Mouse (Mus musculus) retina, postnatal 7 days (tissue): Measurements from ENCODE around the gene 1700113H08Rik.

Experiments used
- DNase-seq: peaks from one replicate; pipeline ENCODE4 v3.0.0-alpha.2; 2012; ENCODE audit warnings: low read depth, low spot score

Gene 1700113H08Rik

DNA sequence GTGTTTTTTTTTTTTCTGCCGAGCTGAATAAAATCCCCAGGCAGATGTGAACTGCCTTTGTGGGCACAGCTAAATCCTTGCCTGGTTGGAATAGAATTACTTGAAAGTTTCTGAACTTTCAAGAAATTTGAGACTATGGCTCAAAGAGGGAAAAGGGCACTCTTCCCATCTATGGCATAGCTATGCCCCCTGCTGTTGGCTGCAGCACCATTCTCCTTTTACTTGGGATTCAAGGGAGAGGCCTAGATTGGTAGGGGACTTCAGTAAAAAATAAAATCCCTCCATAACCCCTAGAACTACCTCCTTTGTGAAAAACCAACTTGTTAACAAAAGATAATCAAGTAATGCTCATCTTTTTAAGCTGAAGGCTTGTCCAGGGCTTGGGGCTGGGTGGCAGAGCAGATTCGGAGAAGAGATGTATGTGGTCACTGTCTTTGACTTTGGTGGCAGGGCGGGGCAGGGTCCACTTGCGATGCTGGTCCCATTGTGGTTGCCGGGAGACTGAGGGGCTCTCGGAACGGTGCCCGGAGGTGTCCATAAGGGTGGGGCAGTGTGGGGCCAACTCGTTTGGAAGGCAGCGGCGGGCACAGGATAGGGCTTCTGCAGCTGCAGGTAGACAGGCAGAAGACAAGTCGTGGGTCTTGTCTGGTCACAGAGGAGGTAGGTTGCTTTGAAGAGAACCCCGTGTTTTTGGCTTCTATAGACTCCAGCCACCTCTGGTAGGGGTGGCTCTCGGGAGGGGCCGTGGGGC is at the start of gene 1700113H08Rik:
Gene 1700113H08Rik (plus strand): TSS at position 546 of the 751 bp plus-strand sequence.
- no peak for DNase-seq

DNA sequence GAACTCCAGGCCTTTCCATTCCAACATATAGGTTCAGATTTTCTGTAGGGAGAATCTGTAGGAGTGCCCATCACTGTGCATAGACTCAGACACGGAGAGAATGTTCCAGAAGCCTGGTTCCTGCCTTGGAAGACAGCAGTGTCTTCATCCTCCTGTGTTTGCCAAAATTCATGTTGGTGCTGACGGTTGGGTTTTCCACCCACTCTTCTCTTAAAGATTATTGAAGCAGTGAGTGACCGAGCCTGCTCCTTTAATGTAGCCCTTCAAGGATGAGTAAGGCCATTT is 49.7 kb upstream of the 1700113H08Rik start:
- DNase-seq, result no peak

DNA sequence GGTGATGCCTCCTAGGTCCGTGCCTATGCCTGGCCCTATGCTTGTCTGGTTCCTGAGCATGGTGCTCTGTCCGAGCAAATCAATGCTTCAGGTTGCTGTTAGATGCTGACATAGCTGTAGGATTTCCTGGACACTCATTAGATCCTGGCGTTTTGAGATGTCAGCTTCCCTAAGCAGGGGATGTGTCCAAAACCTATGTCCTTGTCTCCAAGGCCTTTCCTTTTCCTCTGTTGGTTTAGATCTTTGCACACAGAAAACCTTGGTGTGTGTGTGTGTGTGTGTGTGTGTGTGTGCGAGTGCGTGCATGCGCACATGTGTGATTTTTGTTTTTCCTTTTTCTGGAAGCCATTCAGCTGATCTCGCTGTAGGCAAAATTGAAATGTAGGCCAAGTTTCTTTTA is 45.8 kb upstream of the 1700113H08Rik start:
- DNase-seq, result no peak

DNA sequence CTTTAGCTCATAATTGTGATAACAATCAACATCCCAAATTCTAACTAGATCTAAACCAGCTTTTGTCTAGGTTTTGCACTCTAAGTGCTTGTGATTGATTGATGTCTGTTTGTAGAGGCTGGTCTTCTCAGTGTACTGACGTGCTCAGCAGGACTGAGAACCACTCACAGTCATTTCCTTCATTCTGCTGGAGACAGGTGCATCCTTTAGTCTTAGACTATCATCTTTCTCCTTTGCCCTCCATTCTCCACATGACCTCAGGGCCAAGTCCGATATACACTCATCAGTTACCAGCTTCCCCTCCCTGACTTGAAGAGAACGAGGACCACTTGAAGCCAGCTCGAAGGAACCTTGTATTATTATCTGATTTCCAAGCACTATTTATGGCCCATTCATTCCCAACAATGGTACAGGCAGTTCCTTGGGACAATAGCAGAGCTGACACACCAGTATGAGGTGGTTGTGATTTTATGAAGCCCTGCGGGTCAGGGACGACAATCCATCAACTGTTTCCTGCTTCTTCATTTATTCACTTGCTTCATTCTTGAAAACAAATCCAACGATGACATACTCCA is 43.4 kb upstream of the 1700113H08Rik start:
- DNase-seq, result no peak

DNA sequence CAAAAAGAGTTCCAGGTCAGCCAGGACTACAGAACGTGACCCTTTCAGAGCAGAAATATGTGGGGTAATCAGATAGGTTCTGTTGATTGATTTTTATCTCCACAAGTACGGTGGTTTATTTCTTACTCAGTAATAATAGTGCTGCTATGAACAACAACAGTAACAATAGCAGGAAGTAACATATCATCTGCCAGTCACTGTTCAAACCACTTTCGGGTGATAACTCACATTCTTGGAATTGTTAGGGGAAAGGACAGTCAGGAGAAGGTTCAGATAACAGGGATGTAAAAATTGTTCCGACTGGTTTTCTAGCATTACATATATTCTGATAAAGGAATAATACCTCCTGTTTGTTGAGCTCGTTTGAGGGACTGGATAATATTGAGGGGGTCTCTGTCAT is 42.4 kb upstream of the 1700113H08Rik start:
- no peak for DNase-seq

DNA sequence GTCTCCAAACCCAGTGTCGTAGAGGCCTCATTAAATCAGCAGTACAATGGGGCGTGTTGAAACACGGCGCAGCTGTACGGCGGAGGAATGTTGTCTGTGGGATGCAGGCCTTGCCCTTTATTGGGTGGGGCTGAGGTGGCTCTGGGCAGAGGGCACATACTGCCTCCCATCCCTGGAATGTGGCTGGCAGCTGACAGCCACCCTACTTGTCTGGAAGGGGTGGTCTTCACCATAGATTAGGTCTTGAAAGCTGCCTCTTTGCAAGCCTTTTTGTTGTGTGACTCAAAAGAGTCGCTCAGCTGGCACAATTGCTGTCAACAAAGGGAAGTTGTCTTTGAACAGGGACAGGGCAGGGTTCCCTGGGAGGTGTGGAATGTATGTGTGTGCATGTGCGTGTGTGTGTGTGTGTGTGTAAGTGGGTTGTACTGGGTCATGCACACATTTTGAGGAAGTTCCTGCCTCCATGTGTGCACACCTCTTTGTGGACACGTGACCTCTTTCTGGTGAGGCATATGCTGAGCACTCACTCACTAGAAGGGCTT is 41.6 kb upstream of the 1700113H08Rik start:
- DNase-seq, result no peak

DNA sequence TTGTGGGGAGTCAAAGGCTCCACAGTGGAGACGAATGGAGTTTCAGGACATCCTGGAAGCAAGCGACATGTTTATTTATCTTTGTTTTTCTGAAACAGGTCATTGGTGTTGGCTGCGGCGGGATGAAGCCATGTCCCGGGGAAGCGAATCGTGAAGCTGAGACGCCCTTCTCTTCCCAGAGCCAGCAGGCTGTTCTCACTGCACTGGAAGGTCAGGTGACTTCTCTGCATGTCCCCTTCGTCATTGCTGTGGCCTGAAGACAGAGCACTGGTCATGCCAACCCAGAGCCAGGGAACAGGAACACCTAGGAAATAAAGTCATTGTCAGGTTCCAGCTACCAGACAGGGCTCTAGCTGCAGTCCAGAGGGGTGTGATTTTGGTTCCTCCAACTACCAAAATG is 39.0 kb upstream of the 1700113H08Rik start:
- no peak for DNase-seq

DNA sequence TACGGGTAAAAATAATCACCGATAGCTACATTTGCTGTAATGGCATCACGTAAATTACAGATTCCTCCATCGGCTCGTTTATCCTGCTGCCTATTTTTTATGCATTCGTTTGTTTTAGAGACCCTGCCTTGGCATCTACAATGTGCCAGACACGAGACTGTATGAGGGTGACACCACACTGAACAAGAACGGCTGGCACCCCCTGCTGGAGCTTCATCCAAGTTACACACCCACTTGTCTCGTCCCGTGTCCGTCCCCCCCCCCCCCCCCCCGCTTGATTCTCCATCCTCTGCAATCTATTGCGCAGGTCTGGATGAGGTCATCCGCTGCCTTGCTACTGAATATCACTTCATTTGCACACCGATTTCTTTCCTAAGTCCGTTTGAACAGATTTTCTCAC is 37.1 kb upstream of the 1700113H08Rik start:
- no peak for DNase-seq

DNA sequence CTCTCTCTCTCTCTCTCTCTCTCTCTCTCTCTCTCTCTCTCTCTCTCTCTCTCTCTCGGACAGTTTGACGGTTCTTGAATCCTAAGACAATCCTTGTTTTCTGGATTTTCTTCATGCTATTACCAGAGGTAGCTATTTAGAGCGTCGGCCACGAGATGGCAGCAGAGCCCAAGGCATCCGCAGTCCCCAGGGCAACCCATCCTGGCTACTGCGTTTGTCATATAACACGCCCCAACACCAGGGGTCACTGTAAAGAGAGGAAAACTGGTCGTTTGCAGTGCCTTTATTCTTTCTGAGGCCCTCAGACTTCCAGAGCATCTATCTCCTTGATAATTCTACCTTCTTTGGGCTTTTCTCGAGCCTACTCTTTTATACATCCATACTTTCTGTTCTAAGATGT is 33.0 kb upstream of the 1700113H08Rik start:
- peak; percentile 86 for DNase-seq

DNA sequence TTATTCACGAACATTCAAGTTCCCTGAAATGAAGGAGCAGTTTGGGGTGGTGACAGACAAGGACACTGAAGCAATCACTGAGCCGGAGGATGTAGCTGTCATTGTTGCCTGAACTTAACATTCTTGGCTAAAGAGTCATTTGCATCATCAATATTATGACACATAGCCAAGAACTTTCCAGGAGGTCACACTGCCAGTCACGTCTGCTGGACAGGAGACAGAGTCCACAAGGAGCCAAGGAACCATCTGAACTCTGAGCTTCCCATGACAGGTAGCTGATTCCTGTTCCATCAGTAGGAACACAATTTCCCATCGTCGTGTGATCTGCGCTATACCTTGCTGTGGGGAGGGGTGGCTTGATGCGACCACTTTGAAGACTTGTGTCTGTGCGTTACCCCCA is 25.1 kb upstream of the 1700113H08Rik start:
- DNase-seq, result no peak

DNA sequence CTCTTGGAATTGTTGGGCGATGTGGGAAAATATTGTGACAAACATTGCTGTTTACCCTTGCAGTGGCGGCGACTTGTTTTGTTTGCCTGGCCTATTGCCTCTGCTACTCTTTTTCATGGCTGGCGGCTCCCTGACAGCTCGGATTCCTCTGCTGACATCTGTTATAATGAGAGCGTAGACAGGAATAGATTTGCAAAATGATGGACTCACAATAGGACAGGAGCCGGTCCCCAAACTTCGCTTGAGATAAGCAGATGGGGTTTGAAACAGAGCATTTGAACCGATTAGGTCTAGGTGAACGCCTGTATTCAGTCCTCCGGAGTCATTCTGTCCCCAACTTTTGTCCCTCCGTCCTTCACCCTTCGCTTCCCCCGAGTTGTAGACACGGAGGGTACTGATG is 22.0 kb upstream of the 1700113H08Rik start:
- no peak for DNase-seq

DNA sequence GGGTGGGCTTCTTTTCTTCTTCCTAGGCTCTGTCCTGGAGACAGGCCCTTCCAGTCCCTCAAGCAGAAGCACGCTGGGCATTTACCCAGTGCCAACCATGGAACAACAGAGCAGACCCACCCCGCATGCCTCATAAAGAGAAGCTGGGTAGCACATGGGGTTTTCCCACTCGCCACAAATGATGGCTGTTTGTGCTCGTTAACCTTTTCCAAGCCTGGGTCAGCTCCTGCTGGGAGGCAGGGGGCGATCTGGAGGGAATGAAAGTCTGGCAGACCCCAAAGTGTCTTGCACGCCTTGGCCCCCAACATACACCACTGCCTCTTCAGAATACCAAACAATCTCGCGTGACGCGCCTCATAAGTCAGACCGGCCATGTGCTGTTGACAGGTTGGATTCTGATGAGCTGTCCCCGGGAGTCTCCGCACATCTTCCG is 21.6 kb upstream of the 1700113H08Rik start:
- no peak for DNase-seq

DNA sequence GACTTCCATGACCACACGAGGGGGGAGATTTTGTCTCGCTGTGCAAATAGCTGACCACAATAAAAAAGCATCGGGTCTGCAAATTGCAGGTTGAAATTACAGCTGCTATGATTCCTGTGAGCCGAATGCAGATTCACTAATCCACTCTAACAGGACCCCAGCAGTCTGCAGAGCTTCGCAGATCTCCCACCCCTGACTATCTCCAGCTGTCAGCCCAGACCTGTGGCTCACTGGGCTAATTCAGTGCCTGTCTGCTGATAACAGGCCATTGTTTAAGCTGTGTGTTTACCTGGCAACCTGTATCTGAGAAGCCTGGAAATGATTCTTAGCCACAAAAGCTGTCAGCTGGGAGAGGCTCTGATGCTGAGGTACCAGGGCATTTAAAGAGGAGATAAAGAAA is 20.8 kb upstream of the 1700113H08Rik start:
- no peak for DNase-seq

DNA sequence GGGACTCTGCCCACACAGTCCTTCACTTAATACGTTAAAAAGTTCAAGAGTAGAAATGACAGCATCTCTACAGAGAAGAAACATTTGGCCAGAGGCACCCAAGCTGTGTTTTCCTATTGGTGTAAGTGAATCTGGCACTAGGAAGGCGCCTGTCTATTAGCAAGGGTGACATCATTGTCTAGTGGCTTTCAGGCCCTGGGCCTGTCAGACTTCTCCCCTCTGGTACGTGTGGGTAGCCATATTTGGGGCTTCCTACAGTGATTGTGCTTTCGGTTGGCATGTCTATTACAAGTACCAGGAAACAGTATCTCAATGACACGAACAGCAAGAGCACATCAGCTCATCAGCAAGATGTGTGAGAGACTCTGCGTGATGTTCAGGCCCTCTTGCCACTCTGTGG is 18.5 kb upstream of the 1700113H08Rik start:
- DNase-seq, result no peak

DNA sequence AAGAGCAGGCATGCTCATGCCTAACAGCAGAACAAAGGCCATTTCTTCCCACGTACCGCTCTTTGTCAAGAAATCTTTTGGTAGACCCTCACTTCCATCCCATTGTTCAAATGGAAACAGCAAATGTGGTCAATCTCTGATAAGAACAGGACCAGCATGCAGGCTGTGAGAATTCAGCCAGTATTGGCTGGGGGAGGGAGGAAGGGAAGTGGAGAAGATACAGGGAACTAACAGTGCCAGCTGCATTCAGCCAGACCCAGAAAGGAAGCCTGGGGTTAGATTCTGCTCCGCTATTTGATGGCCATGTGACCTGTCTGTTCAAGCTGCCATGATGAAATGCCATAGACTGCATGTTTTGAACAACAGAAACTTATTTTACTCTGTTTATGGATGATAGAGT is 18.0 kb upstream of the 1700113H08Rik start:
- DNase-seq, result no peak

DNA sequence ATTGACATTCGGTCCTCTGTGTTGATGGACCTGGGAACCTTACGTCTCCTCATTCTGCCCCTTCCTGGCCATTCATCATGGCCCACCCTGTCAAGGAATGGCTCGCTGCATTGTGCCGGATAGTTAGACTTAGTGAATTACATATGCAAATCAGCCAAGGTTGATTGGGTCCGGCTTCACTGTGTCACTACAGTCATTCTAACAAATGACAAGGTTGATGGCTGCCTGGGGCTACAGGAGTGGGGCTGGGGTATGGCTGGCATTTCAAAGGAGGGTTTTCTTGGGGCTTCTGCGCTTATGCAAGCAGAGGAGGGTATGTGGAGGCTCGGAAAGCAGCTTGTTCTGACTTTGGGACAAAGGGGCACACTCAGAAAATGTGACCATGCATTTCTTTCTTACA is 16.6 kb upstream of the 1700113H08Rik start:
- DNase-seq, result no peak

DNA sequence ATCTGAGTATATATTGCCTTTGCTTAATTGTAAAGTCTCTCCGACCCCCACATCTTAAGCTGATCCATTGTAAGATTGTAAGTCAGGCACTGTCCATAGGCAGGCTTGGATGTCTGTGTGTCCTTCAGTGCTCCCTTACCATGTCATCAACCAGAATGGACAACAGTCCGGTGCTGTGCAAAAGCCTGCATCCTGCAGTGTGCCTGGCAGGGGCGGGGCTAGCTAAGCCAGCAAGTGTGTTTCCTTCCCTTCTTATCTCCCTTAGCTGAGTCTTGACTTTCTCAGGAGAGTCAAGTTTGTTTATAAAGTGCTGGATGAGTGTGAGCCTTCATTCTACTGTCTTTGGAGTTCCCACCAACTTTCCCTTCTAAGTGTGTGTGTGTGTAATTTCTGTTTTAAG is 12.6 kb upstream of the 1700113H08Rik start:
- no peak for DNase-seq

DNA sequence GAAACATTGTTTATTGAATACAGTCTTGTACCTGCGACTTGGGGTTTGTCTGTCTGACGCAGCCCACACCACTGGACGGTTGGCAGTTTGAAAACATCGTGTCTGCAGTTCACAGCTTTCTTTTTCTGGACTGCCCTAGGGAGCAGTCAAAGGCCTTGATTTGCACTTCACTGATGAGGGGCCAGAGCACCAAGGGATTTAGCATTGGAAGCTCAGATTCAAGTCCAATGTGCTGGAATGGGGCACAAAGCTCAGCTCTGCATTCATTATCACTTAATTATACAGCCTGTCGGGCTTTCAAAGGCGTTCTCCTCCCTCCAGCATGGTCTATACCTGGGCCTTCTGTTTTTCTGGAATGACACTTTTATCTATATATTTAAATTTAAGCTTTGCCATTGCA is 11.4 kb upstream of the 1700113H08Rik start:
- no peak for DNase-seq

DNA sequence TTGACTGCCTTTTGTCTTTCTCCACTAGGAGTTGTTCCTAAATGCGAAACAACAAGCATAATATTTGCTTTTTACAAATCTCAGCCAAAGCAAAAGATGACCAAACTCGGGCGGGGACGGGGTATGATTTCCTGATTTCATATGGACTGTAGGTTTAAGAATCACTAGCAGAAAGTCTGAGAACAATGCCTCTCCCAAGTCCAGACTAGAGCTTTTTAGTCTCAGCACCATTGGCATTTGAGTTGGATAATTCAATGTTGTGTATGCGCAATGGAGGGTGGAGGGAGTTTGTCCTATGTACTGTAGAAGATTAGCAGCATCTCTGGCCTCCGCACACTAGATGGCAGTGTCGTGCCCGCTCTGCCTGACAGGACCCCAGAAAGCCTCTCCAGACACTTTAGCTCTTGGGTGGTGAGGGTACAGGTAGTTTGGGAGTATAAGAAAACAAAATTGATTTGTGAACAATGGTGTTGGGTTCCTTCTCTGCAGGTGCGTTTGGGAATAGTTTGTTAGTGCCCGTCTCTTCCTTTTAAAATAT is 10.8 kb upstream of the 1700113H08Rik start:
- DNase-seq, result no peak

DNA sequence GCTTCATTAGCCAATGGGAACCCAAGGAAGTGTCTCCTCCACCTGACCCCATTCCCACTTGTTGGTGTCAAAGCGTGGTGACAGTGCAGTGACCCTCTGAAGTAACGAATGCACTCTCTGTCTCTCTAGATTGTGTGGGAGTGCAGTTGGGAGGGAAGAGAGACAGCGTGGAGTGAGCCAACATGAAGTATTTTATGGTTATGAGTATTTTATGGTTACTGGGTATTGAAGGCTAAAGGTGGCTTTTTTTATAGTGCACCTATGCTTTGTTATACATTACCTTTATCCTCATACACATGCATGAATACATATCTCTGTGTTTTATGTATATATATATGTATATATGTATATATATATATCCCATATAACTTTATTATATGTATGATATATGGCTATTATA is 8.7 kb upstream of the 1700113H08Rik start:
- no peak for DNase-seq

DNA sequence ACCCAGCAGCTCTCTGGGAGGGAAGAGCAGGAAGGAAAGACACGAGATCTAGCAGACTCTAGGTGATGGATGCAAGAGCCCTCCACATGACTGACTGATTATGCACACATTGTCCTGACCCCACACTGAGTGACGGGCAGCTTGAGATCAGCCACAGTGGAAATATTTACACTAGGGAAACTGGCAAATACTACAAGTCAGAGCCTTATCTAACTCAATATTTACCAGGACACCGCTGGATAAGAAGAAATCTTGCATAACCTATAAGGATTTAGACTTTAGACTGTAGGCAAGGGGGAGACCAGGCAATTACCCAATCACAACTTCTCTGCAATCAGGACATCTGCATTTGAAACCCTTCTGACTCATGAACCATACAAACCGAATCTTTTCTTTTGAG is 6.1 kb upstream of the 1700113H08Rik start:
- DNase-seq, result no peak

DNA sequence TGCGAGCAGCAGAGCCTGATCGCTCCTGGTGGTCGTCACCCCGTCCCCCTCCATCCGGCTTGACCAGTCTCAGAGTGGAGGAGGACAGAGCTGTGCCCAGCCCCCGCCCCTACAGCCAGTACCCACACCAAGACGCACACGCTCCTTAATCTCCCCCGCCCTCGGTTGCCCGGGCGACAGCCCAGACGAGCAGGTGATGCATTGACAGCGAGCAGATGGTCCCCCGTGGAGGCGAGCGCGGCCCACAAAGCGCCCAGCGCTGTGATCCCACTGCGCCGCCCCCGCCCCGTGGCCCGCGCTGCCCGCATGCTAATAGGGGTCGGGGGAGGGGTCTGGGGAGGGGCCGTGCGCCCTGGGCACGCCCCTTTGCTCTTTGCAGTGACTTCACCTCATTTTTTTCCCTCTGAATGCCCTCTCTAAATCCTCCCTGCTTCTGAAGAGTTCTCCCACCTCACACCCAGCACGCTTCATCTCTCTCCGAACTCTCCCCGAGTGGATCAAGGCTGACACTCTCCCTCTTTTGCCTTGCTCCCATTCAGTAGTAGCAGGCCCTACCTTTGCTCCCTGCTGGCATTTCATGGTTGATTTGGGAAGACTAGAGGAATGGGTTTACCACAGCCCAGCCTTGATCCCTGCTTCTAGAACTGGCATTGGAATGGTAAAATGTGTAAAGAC is 543 bp downstream of the 1700113H08Rik start:
- peak; percentile 77 for DNase-seq

DNA sequence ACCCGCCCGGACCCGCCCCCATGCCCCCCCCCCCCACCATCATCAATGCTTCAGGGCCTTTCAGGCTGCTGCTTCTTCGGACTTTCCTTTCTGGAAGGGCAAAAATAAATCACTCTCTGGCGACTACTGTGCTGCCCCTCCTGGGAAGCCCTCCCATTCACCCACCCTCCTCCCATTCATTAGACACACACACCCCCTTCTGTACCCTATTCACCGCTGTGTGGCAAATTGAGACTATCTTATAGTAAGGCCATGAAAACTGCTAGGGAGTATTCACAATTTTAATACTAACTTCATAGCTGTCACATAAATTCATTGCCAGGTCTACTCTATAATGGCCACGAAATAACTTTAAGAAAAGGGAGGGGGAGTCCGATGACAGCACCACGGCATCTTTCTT is 1.1 kb downstream of the 1700113H08Rik start:
- DNase-seq, result no peak
